Mouse (Mus musculus): ENCODE results near the gene Tnfrsf18. TPM values are rescaled to one million over a fixed set of nuclear protein-coding genes. Genes with fewer than 3 reads are reported as not detected.

The Tnfrsf18 gene
- total RNA-seq, 2 experiments from 2014 or later, result not detected

DNA sequence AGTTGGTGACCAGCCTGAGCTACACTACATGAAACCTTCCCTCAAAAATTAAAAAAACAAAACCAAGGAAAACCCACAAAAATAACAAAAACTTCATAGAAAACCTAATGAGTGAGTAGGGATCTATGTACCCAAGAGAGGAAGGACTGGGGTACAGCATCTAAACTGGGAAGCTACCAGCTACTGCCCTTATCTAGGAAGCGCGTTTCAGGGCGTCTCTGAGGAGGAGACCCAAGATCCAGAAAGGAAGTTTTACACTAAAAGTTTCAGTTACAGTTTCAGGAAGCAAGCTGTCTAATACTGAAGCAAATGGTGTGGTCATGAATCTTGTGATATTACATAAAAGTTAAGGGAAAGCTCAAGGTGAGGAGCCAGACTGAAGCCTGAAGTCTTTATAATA, 23.8 kb downstream of the Tnfrsf18 start:
- no peak for DNase-seq (ENCODE audit: low spot score in 2 of 2)
- TF ChIP-seq CTCF (conservative IDR thresholded peaks at IDR 0.05), result no peak
- Histone ChIP-seq H3K27ac (no peak overlapping the region), H3K4me3 (no peak overlapping the region)

DNA sequence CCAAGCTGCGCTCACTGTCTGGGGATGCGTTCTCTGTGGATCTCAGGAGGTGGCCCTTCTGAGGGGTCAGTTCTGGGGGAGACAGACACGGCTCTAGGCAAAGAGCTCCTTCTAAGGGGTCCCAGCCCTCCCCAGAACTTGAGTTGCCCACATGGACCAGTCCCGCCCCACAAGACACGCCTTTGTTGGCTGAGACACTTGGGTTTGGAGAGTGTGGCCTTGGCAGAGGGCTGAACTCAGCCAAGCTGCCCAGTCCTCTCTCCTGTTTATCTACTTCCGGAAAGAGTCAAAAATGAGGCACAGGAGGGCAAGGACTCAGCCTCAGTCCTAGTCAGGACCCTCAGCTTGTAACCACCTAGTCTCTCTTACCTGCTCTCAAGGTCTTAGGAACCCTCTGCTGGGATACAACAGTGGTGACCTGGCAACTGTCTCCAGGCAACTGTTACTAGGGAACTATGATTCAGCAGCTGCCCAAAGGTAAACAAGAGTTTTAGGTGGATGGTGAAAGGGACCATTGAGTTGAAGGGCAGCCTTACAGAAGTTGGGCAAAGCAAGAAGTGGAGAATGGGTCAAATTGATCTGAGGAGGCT, 24.5 kb downstream of the Tnfrsf18 start:
- no peak for TF ChIP-seq CTCF (conservative IDR thresholded peaks at IDR 0.05)
- DNase-seq (ENCODE audit: low spot score in 2 of 2), result no peak
- no peak overlapping the region for H3K4me3 ChIP-seq
- no peak overlapping the region for H3K27ac ChIP-seq

DNA sequence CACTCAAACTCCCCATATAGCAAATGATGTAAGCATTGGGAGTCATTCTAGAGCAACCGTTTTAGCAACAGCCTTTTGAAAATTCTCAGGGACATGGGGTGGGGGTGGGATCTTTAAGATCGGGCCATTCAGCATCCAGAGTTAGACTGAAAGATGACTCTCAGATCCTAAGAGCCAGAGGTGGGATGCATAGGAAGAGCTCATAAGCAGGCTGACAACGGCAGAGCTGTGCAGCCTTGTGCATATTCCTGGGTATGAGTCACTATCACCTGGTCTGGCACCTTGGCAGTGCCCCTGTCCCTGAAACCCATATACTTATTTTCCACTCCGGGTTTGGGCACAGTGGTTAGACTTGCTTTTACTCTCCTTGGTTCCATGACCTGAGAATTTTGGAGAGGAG, 27.1 kb downstream of the Tnfrsf18 start:
- H3K27ac ChIP-seq, result no peak overlapping the region
- H3K4me3 ChIP-seq, result no peak overlapping the region
- no peak for TF ChIP-seq CTCF (conservative IDR thresholded peaks at IDR 0.05)
- no peak for DNase-seq (ENCODE audit: low spot score in 2 of 2)

DNA sequence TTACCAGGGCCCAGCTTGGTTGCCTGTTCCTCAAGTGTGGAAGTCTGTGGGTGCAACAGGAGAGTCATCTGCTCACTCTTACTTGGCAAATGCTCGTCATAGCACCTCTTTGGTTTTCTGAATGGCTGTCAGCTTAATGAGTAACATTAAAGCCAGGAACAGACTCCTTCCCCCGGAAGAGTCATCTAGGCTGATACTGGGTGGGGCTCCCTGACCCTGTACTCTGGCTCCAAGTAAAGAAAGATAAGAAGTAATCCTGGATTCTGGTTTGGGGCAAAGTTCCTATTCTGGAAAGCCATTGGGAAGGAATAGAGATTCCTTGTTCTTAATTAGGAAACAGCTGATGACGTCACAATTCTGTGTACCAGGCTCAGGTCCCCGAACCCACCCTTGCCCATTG, 28.2 kb downstream of the Tnfrsf18 start:
- TF ChIP-seq CTCF (conservative IDR thresholded peaks at IDR 0.05), result no peak
- Histone ChIP-seq H3K4me3 (no peak overlapping the region), H3K27ac (no peak overlapping the region)
- no peak for DNase-seq (ENCODE audit: low spot score in 2 of 2)

DNA sequence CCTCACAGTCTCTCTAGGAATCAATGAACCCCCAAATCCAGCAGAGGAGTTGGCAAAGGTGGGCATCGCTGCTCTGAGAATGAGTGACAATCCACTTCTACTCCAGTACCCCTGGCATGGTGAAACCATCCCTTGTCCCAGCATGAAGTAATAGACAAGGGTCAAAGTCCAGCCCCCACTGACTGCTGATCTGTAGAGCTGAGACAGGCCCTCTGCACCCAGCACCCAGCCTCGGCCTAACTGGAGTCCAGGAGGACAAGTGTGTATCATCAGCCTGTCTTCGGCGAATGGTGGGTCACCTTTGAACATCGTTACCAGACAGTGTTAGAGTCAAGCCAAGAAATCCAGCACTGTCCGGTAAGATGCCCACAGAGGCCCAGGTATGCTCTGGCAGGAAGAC, 28.6 kb downstream of the Tnfrsf18 start:
- DNase-seq (ENCODE audit: low spot score in 2 of 2), result no peak
- TF ChIP-seq CTCF (conservative IDR thresholded peaks at IDR 0.05), result no peak
- Histone ChIP-seq H3K4me3 (no peak overlapping the region), H3K27ac (no peak overlapping the region)

DNA sequence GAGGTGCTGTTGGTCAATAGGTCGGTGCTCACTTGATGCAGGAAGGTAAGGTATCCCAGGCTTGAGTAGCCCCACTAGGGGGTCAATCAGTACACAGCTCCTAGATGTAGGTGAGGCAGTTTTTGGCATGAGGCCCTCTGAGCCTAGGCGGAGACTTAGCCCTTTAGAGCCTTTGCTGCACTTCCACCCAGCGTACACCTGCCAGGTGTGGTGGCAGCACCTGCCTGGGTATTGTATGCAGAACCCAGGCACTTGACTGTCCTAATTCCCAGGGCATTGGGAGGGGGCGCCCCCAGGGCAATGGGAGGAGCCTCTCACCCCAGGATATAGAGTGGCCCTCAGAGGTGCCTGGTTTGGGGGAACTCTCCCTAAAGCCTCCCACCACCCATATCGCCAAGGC, 29.2 kb downstream of the Tnfrsf18 start:
- DNase-seq (ENCODE audit: low spot score in 2 of 2), result no peak
- Histone ChIP-seq H3K4me3 (no peak overlapping the region), H3K27ac (no peak overlapping the region)
- TF ChIP-seq CTCF (conservative IDR thresholded peaks at IDR 0.05), result no peak

DNA sequence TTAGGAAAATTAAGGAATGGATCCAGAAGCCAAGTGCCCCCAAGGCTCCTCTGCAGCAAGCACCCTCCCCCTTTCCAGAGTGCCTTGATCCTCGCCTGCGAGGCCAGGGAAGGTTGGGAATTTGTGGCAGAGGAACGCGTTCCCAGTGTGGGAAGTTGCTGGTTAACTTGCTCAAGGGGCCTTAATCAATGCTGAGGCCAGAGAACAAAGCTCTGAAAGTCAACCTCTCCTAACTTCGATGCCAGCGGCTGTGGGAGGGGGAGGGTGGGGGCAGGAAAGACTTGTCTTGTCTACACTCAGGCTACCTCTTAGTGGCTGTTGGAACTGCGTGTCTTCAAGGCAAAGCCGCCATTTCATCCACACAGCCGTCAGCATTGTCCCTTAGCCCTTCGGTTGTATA, 31.7 kb downstream of the Tnfrsf18 start:
- no peak overlapping the region for H3K27ac ChIP-seq
- no peak for TF ChIP-seq CTCF (conservative IDR thresholded peaks at IDR 0.05)
- H3K4me3 ChIP-seq, result no peak overlapping the region
- DNase-seq (ENCODE audit: low spot score in 2 of 2), result no peak

DNA sequence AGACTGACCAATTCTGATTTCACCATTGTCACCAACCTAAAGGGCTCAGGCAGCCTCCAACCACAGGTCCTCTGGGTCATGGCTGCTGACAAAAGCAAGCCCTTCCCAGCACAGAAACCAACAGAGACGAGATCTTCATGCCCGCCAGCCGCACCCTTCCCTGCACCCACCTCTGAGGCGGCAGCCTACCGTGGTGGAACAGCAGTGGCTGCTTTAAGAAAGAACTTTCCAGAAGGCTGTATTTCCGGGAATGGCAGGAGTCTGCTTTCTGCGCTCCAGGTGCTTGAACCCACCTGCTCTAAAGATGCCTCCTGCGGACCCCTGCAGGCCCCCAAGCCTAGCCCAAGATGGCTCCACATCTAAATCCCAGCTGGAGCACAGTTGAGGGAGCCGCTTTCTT, 32.9 kb downstream of the Tnfrsf18 start:
- H3K4me3 ChIP-seq, result no peak overlapping the region
- TF ChIP-seq CTCF (conservative IDR thresholded peaks at IDR 0.05), result no peak
- DNase-seq (ENCODE audit: low spot score in 2 of 2), result no peak
- H3K27ac ChIP-seq, result no peak overlapping the region

DNA sequence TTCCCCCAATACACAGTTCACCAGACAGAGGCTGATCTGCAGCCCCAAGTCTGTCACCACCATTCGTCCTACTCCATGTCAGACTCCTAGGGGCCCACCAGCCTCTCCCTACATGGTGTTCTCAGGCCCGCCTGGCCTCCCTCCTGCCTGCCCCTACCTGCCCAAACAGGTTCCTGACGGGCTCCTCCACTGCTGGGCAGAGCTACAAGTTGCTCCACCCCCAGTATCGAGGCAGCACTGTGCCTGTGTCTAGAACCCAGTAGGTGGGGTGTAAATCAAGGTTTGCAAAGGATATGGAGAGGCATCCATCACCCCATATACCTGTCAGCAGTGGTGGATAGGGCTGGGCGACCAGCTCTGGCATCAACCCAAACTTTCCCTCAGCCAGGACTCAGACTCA, 33.3 kb downstream of the Tnfrsf18 start, which contains the start of gene Ttll10:
TSS of gene Ttll10 (minus strand) at position 154 of the 400 bp plus-strand sequence.
- no peak for TF ChIP-seq CTCF (conservative IDR thresholded peaks at IDR 0.05)
- Histone ChIP-seq H3K4me3 (no peak within 1 kb of the TSS), H3K27ac (no peak within 1 kb of the TSS)
- DNase-seq (ENCODE audit: low spot score in 2 of 2), result no peak

DNA sequence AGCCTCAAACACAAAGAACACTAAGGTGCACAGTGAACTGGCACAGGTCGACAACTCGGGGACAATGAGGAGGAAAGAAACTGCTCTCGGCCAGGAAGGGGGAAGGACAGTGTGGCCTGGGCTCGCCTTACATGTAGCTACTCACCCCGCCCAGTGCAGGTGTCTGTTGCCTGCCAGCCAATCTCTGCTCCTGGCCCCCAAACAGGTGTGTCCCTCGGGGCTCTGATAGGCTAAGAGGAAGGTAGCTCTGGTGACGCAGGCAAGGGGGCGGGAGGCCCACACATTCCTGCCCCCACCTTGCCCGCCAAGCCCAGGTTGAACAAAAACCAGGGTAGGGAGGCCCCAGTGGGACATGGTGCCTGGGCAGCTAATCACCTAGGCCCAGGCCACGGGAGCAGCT, 33.7 kb downstream of the Tnfrsf18 start:
- TF ChIP-seq CTCF (conservative IDR thresholded peaks at IDR 0.05), result no peak
- Histone ChIP-seq H3K27ac (no peak overlapping the region), H3K4me3 (no peak overlapping the region)
- no peak for DNase-seq (ENCODE audit: low spot score in 2 of 2)

DNA sequence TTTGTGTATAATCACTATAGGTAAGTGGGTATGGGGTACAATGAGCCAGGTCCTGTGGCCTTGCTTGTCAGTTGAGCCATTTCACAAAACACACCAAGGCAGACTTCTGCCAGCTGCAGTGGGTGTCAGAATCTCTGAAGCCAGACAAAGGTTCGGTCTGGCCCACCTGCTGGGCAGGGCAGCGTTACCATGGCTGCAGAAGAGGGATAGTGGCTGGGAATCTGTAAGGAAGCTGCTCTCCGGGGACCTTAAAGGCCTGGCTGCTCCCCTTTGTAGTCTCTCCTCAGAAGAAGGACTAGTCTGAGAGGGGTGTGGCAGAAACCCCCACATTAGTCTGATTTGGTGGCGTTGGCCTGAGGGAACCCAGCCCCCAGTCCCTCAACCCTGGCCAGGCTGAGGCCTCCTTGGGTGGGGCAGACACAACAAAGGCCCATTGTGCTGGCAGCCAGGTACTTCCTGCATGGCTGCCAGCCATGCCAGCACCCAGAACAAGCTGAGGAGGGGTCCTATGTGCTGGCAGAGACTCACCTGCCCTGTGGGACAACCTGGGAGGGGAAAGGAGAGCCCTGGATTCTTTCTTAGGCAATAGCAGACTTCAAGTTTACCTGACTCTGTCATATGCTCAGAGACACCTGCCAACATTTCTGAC, 38.0 kb downstream of the Tnfrsf18 start:
- TF ChIP-seq CTCF (conservative IDR thresholded peaks at IDR 0.05), result no peak
- DNase-seq (ENCODE audit: low spot score in 2 of 2), result no peak

DNA sequence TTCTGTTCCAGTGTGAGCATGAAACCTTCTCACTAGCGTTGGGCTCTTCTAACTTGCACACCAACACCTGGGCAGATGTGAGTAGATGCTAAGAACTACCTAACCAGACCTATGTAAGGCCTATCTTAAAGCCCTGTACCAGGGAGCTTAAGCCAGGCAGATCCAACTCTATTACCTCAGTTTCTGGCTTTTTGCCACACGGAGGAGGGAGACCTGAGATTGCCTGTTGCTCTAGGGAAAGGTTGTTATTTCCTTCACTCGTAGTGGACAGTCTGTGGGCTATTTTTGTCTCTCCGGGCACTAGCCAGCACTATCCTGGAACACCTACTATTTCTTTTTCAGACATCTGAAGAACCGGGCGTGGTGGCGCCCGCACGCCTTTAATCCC, 38.5 kb downstream of the Tnfrsf18 start:
- no peak for DNase-seq (ENCODE audit: low spot score in 2 of 2)
- TF ChIP-seq CTCF (conservative IDR thresholded peaks at IDR 0.05), result no peak
- H3K27ac ChIP-seq, result no peak overlapping the region
- no peak overlapping the region for H3K4me3 ChIP-seq

More for the DNA sequence above, 38.0 kb downstream of the Tnfrsf18 start:
- Histone ChIP-seq H3K27ac (no peak overlapping the region), H3K4me3 (no peak overlapping the region)

DNA sequence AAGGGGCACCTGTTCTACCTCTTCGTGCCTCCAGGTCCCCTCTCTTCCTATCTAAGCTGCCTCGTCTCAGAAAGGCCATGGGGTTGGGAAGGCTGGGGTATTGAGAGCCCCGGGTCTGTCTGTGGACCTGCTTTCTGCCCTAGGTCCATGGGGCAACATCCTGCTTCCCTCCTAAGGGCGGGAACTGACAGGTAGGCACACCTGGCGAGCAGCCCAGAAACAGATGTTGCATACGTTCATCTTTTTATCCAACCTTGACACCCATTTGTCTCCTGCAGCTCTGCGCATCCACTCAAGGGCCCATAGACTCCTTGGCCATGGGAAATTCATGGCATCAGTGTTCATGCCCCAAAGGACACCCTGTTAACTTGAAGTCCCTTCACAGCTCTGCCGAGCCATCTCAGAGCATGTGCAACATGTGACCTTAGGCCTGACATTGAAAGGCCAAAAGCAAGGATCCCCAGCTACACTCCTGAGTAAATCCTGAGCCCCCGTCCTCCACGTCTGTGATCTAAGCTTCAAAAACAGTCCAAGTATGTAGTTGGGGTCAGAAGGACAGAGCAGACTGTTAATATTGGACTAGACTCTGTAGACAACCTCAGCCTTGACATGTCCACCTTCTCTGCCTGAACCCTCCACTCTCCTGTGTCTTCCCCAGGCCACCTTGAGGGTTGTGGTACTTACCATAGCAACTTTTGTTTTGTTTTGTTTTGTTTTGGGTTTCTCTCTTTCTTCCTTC, 39.4 kb downstream of the Tnfrsf18 start:
- no peak for TF ChIP-seq CTCF (conservative IDR thresholded peaks at IDR 0.05)
- no peak overlapping the region for H3K4me3 ChIP-seq
- no peak for DNase-seq (ENCODE audit: low spot score in 2 of 2)
- H3K27ac ChIP-seq, result no peak overlapping the region
